Mouse (Mus musculus): ENCODE results near the gene Rwdd2a.
"Not testable (repeated sequence)": the region's sequence is repeated elsewhere in the genome, so short reads cannot be mapped to it uniquely, and the experiment has no call there.

Gene Rwdd2a

GRCm38 (mm10) chr9:86592676-86593668 is 21.2 kb downstream of the Rwdd2a start:
- DNase-seq (ENCODE audit: low spot score in 2 of 2) = no peak

GRCm38 (mm10) chr9:86594357-86594767 is 22.6 kb downstream of the Rwdd2a start:
- not testable (repeated sequence) for DNase-seq (ENCODE audit: low spot score in 2 of 2)

DNA sequence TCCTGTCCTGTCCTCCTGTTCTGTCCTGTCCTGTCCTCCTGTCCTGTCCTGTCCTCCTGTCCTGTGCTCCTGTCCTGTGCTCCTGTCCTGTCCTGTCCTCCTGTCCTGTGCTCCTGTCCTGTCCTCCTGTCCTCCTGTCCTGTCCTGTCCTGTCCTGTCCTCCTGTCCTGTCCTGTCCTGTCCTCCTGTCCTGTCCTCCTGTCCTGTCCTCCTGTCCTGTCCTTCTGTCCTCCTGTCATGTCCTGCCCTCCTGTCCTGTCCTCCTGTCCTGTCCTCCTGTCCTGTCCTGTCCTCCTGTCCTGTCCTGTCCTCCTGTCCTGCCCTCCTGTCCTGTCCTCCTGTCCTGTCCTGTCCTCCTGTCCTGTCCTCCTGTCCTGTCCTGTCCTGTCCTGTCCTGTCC is 25.2 kb downstream of the Rwdd2a start:
- not testable (repeated sequence) for DNase-seq (ENCODE audit: low spot score in 2 of 2)

GRCm38 (mm10) chr9:86599723-86600303 is 28.0 kb downstream of the Rwdd2a start:
- no peak for DNase-seq (ENCODE audit: low spot score in 2 of 2)

DNA sequence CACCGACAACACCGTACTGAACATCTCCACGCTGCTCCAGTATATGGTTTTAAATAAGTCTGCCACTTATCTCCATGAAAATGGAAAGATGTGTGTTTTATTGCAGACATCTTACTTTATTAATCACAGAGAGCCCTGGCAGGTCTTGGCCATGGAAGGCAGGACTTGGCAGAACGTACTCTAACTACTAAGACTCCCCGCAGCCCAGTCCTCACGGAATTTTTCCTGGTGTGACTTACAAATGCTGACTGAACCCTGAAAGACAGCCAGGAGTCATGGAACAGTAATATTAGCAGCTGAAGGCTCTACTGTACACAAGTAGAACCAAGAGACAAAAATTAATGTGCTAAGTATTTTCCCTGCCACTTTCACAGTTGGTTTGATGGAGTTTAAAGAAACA is 34.0 kb downstream of the Rwdd2a start:
- DNase-seq (ENCODE audit: low spot score in 2 of 2) = no peak

GRCm38 (mm10) chr9:86612091-86612490 is 40.3 kb downstream of the Rwdd2a start:
- DNase-seq (ENCODE audit: low spot score in 2 of 2) = no peak

DNA sequence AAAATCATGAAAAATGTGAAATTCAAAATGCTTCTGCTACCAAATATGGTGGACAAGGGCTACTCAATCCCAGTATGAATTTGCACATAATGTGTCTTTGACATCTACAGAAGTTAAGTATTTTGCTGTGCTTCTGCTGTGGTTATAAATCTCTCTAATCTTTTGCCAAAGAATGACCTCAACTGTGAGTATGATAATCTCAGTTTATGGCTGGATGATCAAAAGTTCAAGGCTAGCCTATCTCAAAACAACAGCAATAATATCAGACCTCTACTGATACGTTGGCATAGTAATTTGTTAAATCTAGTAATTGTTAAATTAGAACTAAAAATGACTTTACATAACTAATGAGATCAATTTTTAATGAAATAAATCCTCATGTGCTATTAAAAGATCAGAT is 44.0 kb downstream of the Rwdd2a start:
- no peak for DNase-seq (ENCODE audit: low spot score in 2 of 2)

- no peak for DNase-seq (ENCODE audit: low spot score in 2 of 2)
These were observed 46.2 kb downstream of the Rwdd2a start for GRCm38 (mm10) chr9:86617837-86618492.

GRCm38 (mm10) chr9:86619341-86620139 is 47.7 kb downstream of the Rwdd2a start:
- DNase-seq (ENCODE audit: low spot score in 2 of 2) = no peak

GRCm38 (mm10) chr9:86622062-86622461 is 50.3 kb downstream of the Rwdd2a start:
- DNase-seq (ENCODE audit: low spot score in 2 of 2) = no peak

GRCm38 (mm10) chr9:86624039-86624438 is 52.2 kb downstream of the Rwdd2a start:
- DNase-seq (ENCODE audit: low spot score in 2 of 2) = no peak
